Mouse (Mus musculus) mouse embryonic stem cell (cell line): ENCODE data around the gene Plekhg1.

Experiments used
- in situ Hi-C, 2 experiments: fragments of 300-500 bp; cut with MboI; formaldehyde crosslinking; loops; 1 replicate in 1 of 2; 3 replicates in 1 of 2; pipeline ENCODE4 v1.14.3; 2019 to 2020; ENCODE audit warnings: low sequenced_read_pairs in 2 of 2, low pct_unique_long_range_greater_than_20kb in 1 of 2, mixed read lengths in 1 of 2; ENCODE audit not compliant: unreplicated experiment in 1 of 2

Gene Plekhg1

DNA sequence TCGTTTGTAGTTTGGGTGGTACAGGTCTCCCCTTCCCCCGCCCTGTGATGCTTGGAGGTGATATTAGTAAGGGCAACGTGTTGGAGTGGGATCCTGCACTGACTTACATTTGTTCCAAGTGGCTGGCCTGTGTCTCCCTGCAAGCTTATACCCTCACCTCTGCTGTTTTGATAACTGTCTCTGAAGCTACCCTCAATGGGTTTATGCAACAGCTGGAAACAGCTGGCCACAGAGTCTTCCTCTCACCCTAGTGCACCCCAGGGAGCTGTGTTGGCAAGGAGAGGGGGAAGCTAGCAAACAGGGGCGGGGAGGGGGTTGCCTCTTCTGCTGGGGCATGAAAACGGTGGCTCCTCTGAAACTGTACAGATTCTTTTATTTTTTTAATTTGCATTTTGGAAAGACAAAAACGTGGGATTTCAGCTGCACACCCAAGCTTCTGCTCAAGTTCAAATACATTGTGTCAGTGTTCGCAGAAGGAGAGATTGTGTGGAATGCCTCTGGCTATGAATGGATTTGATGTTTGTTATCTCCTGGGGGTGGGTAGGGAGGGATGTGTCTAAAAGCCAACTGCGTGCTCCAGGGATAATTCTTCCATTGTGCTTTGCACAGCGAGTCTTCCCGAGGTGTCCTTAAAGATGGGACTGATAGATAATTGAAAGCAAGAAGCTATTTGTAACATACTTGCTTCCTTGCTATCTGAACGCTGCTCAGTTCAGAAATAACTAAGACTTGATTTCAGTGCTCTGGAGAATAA lies 119.0 kb downstream of the Plekhg1 start:
- in situ Hi-C loops: loop anchor here in 1 of 2 experiments (10.0 kb wide), 1 partner anchor 86 kb away; no protein-coding TSS in a partner anchor

DNA sequence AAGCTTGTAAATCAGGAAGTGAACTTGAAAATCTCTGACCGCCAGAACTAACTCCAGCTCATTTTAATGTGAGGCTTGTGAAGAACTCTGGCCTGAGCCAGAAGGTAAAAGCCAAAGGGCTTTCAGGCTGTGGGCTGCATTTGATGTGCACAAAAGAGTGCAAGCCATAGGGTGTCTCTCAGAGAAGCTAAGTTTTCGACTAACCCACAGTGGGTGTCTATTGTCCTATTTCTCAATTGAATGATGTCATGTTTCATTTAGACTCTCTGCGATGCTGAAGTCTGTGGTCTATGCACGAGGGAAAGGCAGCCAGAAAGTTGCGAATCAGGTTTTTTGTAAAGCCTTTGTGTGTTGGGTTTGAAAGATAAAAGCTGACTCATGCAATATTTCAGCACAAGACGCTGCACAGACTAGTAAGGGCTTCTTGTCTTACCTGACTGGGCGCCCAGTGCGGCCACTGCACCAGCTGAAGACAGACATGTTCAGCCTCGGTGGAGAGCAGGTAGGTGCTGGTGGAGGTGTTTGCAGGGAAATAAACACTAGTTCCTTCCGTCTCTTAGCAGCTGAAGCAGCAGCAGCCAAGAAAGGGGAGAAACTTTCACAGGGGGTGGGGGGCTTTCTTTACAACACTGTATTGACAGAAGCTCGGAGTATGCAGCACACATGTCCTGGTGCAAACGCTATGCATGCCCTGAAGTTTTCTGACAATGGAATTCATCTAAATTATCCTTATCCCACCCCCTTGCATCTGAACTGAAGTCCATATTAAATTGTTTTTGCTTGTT lies 123.4 kb downstream of the Plekhg1 start:
- in situ Hi-C loops: no loop called here

DNA sequence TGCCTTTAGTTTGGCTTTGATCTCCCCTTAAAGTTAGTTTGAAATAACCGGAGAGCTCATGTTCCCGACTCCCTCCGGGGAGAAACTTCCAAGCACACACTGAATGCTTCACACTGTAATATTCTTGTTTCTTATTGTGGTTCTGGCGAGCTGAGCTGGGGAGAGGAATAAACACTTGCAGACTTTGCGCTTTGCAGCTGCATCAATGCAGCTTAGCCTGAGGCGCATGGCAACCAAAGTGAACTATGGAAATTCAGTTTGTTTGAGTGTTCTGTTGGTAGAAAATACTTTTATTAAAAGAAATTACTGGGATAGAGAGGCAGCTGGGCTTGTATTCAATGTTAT lies 124.0 kb downstream of the Plekhg1 start:
- in situ Hi-C loops: no loop called here

DNA sequence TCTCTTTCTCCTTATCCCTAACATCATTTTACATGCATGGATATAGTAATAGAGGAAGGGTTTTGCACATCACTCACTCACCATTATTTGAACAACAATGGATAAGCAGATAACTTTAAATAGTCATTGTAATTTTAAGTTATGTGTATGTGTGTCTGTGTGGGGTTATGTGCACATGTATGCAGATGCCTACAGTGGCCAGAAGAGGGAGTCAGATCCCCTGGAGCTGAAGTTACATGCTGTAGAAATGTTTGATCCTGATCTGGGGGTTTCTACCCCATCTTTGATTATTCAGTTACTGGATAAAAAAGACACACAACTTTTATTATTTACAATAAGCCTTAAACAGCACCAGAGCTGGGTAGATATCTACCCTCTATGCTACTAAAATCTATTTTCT lies 127.1 kb downstream of the Plekhg1 start:
- in situ Hi-C loops: no loop called here

DNA sequence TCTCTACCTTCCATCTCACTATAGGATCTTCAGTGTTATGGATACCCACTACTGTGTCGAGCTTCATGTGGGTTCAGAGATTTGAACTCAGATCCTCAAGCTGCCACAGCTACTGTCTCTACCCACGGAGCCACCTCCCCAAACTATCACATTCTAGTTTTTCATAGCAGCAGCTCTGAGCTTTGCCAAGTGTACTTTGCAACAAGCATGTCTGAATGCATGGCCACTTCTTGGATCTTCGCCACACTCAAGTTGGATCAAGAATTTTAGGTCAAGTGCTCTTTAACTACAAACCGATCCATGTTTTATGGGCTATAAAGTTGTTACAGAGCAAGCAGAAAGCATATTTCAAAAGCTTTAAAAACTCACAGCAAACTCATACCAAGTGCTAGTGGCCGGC lies 130.7 kb downstream of the Plekhg1 start:
- in situ Hi-C loops: no loop called here

DNA sequence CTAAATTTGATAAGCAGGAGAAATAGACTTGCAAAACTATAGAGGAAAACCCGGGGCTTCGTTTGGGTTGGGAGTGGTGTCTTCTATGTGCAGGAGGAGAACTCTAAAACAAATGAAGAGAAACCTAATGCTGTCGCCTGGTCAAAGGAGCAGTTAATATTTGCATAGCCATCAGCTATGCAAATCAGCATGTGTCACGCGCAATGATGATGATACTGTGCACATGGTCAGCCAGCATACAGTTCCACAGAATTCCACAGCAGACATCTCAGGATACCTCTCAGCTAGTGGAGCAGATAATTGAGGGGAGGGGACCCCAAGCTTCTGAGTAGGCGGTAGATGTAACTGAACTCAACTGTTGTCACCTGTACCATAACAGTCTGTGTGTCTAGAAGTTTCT lies 133.3 kb downstream of the Plekhg1 start:
- in situ Hi-C loops: no loop called here

DNA sequence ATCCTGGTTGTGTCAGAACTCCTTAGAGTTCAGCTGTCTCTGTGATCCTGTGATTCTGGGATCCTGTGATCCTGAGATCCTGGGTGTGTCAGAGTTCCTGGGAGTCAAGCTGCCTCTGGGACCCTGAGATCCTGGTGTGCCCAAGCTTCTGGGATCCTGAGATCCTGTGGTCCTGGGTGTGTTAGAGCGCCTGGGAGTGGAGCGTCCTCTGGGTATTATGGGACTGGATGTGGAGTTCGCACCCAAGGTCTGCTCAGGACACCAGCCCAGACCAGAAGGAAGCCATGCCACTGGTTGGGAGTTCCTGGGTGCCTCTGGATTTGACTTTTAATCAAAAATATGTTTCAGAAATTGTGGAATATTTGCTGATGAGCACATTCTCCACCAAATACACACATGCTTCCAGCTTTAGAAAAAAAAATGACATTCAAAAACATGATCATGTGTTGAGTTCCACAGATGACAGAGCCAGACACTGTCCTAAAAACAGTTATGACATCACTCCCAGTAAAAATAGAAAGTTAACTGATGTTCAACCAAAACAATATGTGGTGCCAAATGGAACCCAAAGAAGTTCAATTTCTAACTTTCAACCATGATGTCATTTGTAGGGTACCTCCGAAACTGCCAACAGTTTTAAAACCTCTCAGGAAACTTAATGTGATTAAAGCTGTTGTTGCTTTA lies 137.8 kb downstream of the Plekhg1 start:
- in situ Hi-C loops: no loop called here

DNA sequence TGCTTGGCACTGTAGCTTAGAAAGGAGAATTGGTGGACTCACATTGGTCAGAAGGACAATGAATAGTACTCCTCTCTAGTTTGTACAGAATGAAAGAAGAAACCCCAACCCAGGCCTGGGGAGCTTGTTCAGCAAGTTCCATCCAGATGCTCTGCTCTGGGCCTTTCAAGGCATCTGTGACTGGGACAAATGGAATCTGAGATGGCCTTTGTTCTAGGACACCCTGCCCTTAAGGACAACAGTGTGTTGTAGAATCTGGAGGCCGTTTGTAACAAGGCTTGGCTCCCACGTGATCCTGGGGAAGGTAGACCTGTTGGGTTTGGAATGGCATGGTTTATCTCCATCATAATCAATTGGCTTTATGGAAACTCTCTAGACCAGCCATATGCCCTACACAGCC lies 141.0 kb downstream of the Plekhg1 start:
- in situ Hi-C loops: no loop called here

DNA sequence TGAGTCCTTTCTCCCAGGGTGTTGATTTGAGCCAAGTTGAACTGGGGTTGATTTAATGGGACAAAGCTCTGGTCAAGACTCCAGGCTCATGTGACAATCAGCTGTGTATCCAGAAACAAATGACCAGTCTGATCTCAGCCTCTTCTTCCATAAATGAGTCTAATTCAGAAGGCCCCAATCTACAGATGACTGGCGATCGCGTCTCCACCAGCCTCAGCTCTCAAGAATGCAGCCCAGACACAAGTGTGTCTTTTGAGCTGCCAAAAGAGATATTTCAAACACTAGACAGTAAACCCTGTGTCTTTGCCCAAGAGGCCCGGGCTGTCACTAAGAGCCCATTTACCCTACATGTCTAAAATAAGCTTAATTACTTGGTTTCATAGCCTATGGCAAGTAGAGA lies 148.3 kb downstream of the Plekhg1 start:
- in situ Hi-C loops: no loop called here

DNA sequence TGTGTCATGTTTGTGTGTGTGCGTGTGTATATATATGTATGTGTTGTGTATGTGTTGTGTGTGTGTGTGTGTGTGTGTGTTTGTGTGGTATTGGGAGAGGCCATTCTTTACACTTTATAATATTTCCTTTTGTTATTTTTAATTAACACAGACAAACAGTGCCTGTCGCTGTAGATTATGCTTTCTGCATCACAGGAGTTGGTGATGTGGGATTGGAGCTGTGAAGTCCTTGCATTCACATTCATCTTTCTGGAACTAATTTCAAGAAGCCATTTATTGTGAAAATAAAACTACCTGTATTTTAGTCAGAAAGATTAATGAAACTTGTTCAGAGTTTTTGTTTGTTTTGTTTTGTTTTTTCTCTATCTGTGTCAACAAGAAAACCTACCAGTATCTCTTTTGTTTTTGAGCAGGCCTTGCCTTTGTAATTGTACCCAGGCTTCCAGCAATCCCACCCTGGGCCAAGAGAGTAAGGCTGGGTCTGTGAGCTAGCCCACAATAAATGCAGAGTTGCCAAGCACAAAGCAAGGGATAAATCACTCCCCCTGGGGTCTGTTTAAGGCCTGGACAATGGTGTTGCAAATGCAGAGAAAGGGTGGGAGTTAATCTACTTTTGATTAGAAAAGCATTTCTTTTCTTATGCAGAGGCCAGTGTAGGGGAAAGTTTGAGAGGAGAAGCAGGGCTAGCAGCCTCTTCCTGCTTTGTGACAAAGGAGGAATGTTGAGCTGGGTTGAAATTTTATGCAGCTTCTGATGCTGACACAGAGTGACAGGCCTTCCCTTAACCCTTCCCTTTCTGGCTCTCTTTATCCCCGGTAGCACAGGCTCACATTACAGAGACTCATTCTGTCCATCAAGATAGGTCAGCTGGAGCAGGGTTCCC lies 151.5 kb downstream of the Plekhg1 start:
- in situ Hi-C loops: no loop called here

DNA sequence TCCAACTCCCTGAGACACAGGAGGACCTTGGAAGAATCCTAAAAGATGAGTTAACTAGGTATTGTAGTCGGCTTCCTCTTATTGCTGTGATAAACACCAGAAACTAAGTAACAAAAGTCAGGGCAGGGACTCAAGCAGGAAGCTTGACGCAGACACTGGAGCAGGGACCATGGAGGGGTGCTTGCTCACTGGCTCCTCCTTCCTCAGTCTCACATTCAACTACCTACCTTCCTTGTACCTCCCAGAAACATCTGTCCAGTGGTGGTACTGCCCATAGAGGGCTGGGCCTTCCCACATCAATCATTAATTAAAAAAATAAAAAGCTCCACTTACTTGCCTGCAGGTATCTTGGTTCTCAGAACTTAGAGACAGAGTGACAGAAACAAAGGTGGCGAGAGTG lies 152.2 kb downstream of the Plekhg1 start:
- in situ Hi-C loops: no loop called here

DNA sequence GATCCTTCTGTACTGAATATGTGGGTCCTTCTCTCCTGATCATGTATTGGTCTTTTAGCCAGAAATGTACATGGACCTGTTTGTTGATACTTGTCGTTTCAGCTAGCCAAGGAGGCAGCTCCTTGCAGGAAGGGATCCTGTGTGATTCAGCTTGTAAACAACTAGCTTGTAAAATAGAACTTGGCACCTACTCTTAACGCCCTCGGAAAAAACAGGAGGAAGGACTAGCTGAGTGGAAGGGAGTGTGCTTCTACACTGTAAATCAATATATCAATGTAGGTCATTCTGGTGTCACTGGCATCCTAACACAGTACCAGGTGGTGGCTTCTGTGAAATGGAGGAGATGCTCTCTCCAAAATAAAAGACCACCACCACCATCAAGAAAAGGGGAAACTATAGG lies 157.9 kb downstream of the Plekhg1 start:
- in situ Hi-C loops: no loop called here

DNA sequence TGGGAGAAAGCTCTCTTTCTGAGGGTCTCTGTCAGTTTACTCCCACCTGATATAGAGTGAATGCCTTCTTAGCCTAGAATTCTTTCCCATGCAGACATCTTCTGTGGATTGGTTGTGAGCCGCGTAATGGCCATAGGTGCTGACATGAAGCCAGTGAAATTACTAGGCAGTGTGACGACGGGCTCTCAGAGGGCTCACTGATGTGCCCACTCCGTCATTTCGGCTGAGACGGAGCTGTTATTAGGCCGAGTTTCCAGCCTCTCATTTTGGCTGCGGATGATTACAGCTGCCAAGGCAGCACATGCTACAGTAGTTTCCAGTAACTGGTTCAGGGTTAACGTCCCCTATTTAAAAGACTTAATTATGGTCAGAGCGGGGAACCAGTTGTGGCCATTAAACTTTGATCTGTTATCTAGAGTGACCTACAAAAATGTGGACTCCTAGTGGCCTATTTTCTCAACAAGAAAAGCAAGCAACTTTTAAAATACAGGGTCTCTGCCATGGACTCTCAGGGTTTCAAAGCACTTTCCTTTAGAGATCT lies 160.3 kb downstream of the Plekhg1 start:
- in situ Hi-C loops: no loop called here

DNA sequence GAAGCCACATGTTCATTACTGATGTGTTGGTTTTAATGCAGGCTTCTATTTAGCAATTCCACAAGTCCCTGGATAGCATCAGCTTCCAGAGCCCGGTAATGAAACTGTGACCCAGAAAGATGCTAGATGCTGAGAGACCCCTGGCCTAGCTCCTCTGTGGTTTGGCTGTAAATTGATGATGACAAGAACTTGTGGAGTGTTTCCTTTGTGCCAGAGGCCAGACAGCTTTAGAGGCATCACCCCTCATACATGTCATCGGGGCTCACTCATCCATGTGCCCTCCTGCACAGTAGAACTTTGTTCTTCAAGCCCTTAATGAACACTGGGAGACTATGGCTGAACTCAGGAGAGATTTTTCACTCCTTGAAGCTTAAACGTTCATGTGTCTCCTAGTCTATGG lies 165.6 kb downstream of the Plekhg1 start:
- in situ Hi-C loops: no loop called here

DNA sequence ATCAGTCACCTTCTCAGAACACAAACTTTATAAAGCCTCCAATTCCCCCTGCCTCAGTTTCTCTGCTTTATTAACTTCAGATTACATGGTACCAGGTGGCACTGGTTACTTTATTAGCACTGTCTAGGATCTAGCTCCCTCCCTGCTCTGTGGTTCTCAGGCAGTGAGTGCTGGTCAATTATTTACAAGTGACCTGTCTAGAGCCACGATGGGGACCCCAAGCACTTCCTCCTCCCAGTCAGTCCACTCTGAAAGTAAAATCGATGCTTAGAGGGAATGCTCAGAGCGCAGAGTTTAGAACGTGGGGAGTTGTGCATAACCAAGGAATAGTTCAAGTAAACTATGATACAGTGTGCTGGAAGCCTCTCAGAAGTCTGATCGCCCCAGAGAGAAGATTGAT lies 173.9 kb downstream of the Plekhg1 start:
- in situ Hi-C loops: no loop called here

DNA sequence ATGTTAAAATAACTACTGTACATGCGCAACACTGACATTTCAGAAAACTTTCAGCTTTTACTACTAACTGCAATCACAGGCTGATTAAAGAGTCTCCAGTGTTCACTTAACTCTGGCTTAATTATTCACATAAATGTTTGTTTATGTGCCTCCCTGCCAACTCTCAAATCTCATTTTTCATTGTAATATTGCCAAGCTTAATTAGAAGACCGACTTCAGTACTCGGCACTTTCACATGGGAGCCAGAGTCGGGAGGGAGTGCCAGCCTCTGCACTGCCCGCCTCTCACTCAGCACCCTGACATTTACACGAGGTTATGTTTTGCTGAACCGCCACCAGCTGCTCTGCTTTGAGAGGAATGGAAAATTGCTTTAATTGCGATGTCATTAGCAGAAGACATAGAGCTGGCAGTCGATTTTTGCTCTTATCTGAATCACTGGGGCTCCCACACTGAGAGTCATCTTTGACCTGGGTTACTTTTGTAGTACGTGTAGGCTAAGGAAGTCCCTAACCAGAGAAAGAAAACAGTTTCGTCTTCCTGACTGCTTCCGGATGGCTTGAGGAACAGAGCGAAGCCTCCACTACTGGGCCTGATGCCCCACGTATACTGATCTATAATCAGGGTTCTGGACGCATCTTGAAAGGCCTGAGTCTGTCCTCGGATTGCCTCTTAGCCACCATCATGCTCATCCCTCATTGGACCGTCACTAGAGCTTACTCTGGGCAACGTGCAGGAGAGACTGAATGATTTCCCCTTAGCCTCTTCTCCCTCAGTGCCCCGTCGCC lies 180.4 kb downstream of the Plekhg1 start:
- in situ Hi-C loops: no loop called here

DNA sequence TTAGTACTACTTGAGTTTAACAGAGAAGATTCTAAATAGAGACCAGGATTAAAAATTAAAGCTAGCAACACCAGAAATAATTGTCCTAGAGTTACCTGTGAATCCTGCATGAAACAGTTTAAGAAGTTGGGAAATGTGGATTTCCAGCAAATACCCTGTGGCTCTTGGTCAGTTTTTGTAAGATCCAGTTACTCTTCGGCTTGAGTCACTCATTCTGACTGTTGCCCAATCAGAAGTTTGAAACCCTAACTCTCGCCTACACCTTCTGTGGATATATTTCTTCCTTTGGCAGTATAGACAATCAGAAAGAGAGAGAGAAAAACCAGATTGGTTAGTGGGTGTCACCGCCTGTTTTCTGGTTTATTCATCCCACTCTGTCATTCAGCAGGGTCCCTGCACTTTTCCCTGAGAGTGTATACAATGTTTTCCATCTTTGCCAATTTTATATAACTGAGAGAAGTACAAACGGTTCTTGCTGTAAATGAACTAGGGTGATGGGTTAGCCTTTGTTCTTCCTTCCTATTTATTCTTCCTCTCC lies 187.9 kb downstream of the Plekhg1 start:
- in situ Hi-C loops: loop anchor here in 1 of 2 experiments (25.0 kb wide), 1 partner anchor 591 kb away; no protein-coding TSS in a partner anchor
